Comparison of ENCODE assay signal across 13 mouse cellular contexts in genomic region chr4:48334927-48335763, GRCm38 (mm10). TPM values are rescaled to one million over a fixed set of nuclear protein-coding genes. Genes with fewer than 3 reads are reported as not detected.
DNase-seq lines count a peak whose midpoint lies in the region; ATAC-seq and TF ChIP-seq lines count a peak whose summit lies in the region.
"Had no signal": no experiment of that assay in that cellular context is flagged by ENCODE, and none has a peak within 500 bp of the region (broad histone marks: within the 10 kb centered on the region; RNA-seq: fewer than 3 reads in every experiment).

No protein-coding gene starts in this region.

- no peaks in the 10 kb centered on the region for H3K9me3 ChIP-seq in hindbrain, embryonic 12.5 days (replicated peaks)
- no peaks in the 10 kb centered on the region for H3K9me3 ChIP-seq in midbrain, postnatal 0 days (ENCODE audit: low read length)
- no peaks in the 10 kb centered on the region for H3K9me3 ChIP-seq in kidney, embryonic 16.5 days (ENCODE audit: low read length)
- H3K9me3 ChIP-seq: limb, embryonic 15.5 days had no signal

- ATAC-seq in hindbrain, embryonic 12.5 days (ENCODE audit: low FRiP score), result peak; percentile 84
- ATAC-seq in midbrain, postnatal 0 days (ENCODE audit: low FRiP score), result peak; percentile 38; the same call in 1 of the 2 replicates
- no peak for ATAC-seq in kidney, embryonic 16.5 days (ENCODE audit: low FRiP score, low TSS enrichment)

- no peaks in the 10 kb centered on the region for H3K27me3 ChIP-seq in hindbrain, embryonic 12.5 days
- no peaks in the 10 kb centered on the region for H3K27me3 ChIP-seq in midbrain, postnatal 0 days (ENCODE audit: insufficient read depth, low read length)
- H3K27me3 ChIP-seq in kidney, embryonic 16.5 days (ENCODE audit: insufficient read depth, low read length), result no peaks in the 10 kb centered on the region
- H3K27me3 ChIP-seq: limb, embryonic 15.5 days had no signal

- H3K4me1 ChIP-seq in hindbrain, embryonic 12.5 days, result no peaks in the 10 kb centered on the region
- H3K4me1 ChIP-seq in midbrain, postnatal 0 days (ENCODE audit: insufficient read depth, low read length), result 0 out of 2 replicates have a peak, but pooled peaks cover 2% of the 10 kb centered on the region
- no peaks in the 10 kb centered on the region for H3K4me1 ChIP-seq in kidney, embryonic 16.5 days (ENCODE audit: insufficient read depth, low read length)
- H3K4me1 ChIP-seq: limb, embryonic 15.5 days had no signal

- no peaks in the 10 kb centered on the region for H3K36me3 ChIP-seq in hindbrain, embryonic 12.5 days
- H3K36me3 ChIP-seq in midbrain, postnatal 0 days (ENCODE audit: insufficient read depth, low read length), result no peaks in the 10 kb centered on the region
- H3K36me3 ChIP-seq in kidney, embryonic 16.5 days (ENCODE audit: insufficient read depth, low read length), result no peaks in the 10 kb centered on the region
- H3K36me3 ChIP-seq: limb, embryonic 15.5 days had no signal

- peak; percentile 9 for DNase-seq in adrenal gland, postnatal 14 days
- DNase-seq in adrenal gland, adult 2 months, result no peak
- peak; percentile 19 for DNase-seq in embryo, embryonic 9.5 days (ENCODE audit: extremely low spot score)
- DNase-seq in midbrain, postnatal 0 days (ENCODE audit: low spot score), result peak; percentile 30
- no peak for DNase-seq in ovary, postnatal 36 days (ENCODE audit: low spot score)
- DNase-seq in left cerebral cortex, postnatal 36 days (ENCODE audit: low spot score in 2 of 2), result no peak
- DNase-seq: adrenal gland, postnatal 25 days; cerebellum, adult 18-20 months; heart, postnatal 36 days; lung, postnatal 10 days had no signal

- intact Hi-C loops in left cerebral cortex, postnatal 36 days (cut with DNase I), result no loop called here

- peak; percentile 69 for TF ChIP-seq CTCF in midbrain, postnatal 0 days (IDR thresholded peaks at IDR 0.05)

- H3K4me3 ChIP-seq in hindbrain, embryonic 12.5 days, result no peak overlapping the region
- no peak overlapping the region for H3K4me3 ChIP-seq in midbrain, postnatal 0 days (ENCODE audit: low read depth, low read length)
- no peak overlapping the region for H3K4me3 ChIP-seq in kidney, embryonic 16.5 days (ENCODE audit: low read length)
- H3K4me3 ChIP-seq: limb, embryonic 15.5 days had no signal

- WGBS in hindbrain, embryonic 12.5 days, result 16% methylated on average over 7 of the region's 7 CpGs
- 7% methylated on average over 7 of the region's 7 CpGs for WGBS in midbrain, postnatal 0 days
- 32% methylated on average over 7 of the region's 7 CpGs for WGBS in kidney, embryonic 16.5 days

- H3K9ac ChIP-seq in hindbrain, embryonic 12.5 days, result no peak overlapping the region
- H3K9ac ChIP-seq in midbrain, postnatal 0 days (replicated peaks; ENCODE audit: low read length, poor library complexity, severe bottlenecking), result no peak overlapping the region
- no peak overlapping the region for H3K9ac ChIP-seq in kidney, embryonic 16.5 days (replicated peaks; ENCODE audit: low read length)
- H3K9ac ChIP-seq: limb, embryonic 15.5 days had no signal

- no peak overlapping the region for H3K4me2 ChIP-seq in hindbrain, embryonic 12.5 days (replicated peaks)
- no peak overlapping the region for H3K4me2 ChIP-seq in midbrain, postnatal 0 days (ENCODE audit: low read depth, low read length, poor library complexity, severe bottlenecking)
- H3K4me2 ChIP-seq in kidney, embryonic 16.5 days (replicated peaks; ENCODE audit: low read depth, low read length), result no peak overlapping the region
- H3K4me2 ChIP-seq: limb, embryonic 15.5 days had no signal

- no peak overlapping the region for H3K27ac ChIP-seq in hindbrain, embryonic 12.5 days
- no peak overlapping the region for H3K27ac ChIP-seq in midbrain, postnatal 0 days (ENCODE audit: low read depth, low read length)
- no peak overlapping the region for H3K27ac ChIP-seq in kidney, embryonic 16.5 days (ENCODE audit: low read length)
- H3K27ac ChIP-seq: limb, embryonic 15.5 days had no signal

RNA-seq across cellular contexts. Expression of gene Invs, which starts 55.6 kb away (rescaled TPM):
- 8.3 and 11.2 TPM in 2 replicates for total RNA-seq in adrenal gland, postnatal 14 days (2021)
- total RNA-seq in adrenal gland, adult 2 months (2021), result 10 to 100 TPM; 11.2 to 13.8 TPM
- 1.9 and 3.4 TPM in 2 replicates for polyA plus RNA-seq in adrenal gland, adult 2 months (2012; rRNA removed)
- 10.4 and 11.2 TPM in 2 replicates for polyA plus RNA-seq in hindbrain, embryonic 12.5 days (2016; fragmentation: Nextera tagmentation; extraction: Ambion mirVana)
- 6.0 and 7.5 TPM in 2 replicates for total RNA-seq in midbrain, postnatal 0 days (2014; rRNA removed)
- 3.4 and 3.5 TPM in 2 replicates for polyA plus RNA-seq in midbrain, postnatal 0 days (2015; fragmentation: Nextera tagmentation; extraction: Ambion mirVana)
- 10 to 100 TPM; 12.7 to 14.5 TPM for total RNA-seq in left cerebral cortex, postnatal 36 days (2021)
- 10.1 and 13.9 TPM in 2 replicates for polyA plus RNA-seq in kidney, embryonic 16.5 days (2015; fragmentation: Nextera tagmentation; extraction: Ambion mirVana)

RNA-seq across cellular contexts. Expression of gene Erp44, which starts 55.8 kb away (rescaled TPM):
- 60.0 and 63.1 TPM in 2 replicates for total RNA-seq in adrenal gland, postnatal 14 days (2021)
- total RNA-seq in adrenal gland, adult 2 months (2021), result 10 to 100 TPM; 62.3 to 69.7 TPM
- polyA plus RNA-seq in adrenal gland, adult 2 months (2012; rRNA removed), result 17.9 and 26.5 TPM in 2 replicates
- 76.4 and 83.0 TPM in 2 replicates for polyA plus RNA-seq in hindbrain, embryonic 12.5 days (2016; fragmentation: Nextera tagmentation; extraction: Ambion mirVana)
- 21.8 and 23.4 TPM in 2 replicates for total RNA-seq in midbrain, postnatal 0 days (2014; rRNA removed)
- polyA plus RNA-seq in midbrain, postnatal 0 days (2015; fragmentation: Nextera tagmentation; extraction: Ambion mirVana), result 46.5 and 49.8 TPM in 2 replicates
- 10 to 100 TPM; 30.0 to 39.7 TPM for total RNA-seq in left cerebral cortex, postnatal 36 days (2021)
- polyA plus RNA-seq in kidney, embryonic 16.5 days (2015; fragmentation: Nextera tagmentation; extraction: Ambion mirVana), result 103 and 106 TPM in 2 replicates

Comparison
In these comparisons a context has a peak if more than half of its experiments do, and no peak if none do; other contexts are left out.
1. DNase-seq: peak in adrenal gland, postnatal 14 days (single experiment), embryo, embryonic 9.5 days (single experiment) and midbrain, postnatal 0 days (single experiment); none in adrenal gland, adult 2 months (single experiment), ovary, postnatal 36 days (single experiment) and left cerebral cortex, postnatal 36 days (0 of 2).